Mouse (Mus musculus): ENCODE data around the gene Snapin. TPM values are rescaled to one million over a fixed set of nuclear protein-coding genes. Genes with fewer than 3 reads are reported as not detected.

Snapin gene
- total and polyA plus RNA-seq, 2 experiments from 2014 or later: 49.7 to 102 TPM

- no peaks in the 10 kb centered on the region for H3K36me3 ChIP-seq (ENCODE audit: insufficient read depth, low read length)
- no peaks in the 10 kb centered on the region for H3K9me3 ChIP-seq (ENCODE audit: low read length)
- H3K4me3 ChIP-seq (ENCODE audit: low read length): peak within 1 kb of the TSS; percentile 26
- H3K27ac ChIP-seq: peak within 1 kb of the TSS; percentile 42; the same call in 1 of the 2 replicates
- ATAC-seq (peak; percentile 37; the same call in 1 of the 2 replicates), DNase-seq (ENCODE audit: low spot score) (peak; percentile 52)
- H3K4me2 ChIP-seq (ENCODE audit: low read depth, low read length): peak within 1 kb of the TSS; percentile 56
- H3K9ac ChIP-seq (replicated peaks; ENCODE audit: low read length): 0 out of 2 replicates have a peak within 1 kb of the TSS, but pooled peaks have one; percentile 22
- 8% methylated on average over 24 of the region's 25 CpGs for WGBS
- TF ChIP-seq CTCF (IDR thresholded peaks at IDR 0.05; ENCODE audit: low read depth): peak; percentile 50; the same call in 1 of the 2 replicates
- H3K4me1 ChIP-seq (ENCODE audit: insufficient read depth, low read length): peaks cover 7% of the 10 kb centered on the region; the same call in 1 of the 2 replicates
- H3K27me3 ChIP-seq (ENCODE audit: insufficient read depth, low read length): peaks cover 4% of the 10 kb centered on the region
Observed at GRCm38 (mm10) chr3:90513796-90514590, 23.2 kb upstream of the Snapin start, which contains the start of the genes S100a1 and S100a13. Gene S100a1, minus strand, starts transcription at chr3:90514392. Gene S100a13, plus strand, starts transcription at chr3:90514435.

- Histone ChIP-seq H3K9ac (replicated peaks; ENCODE audit: low read length) (no peak overlapping the region), H3K27ac (no peak overlapping the region), H3K4me1 (ENCODE audit: insufficient read depth, low read length) (peaks cover 7% of the 10 kb centered on the region; the same call in 1 of the 2 replicates), H3K4me3 (ENCODE audit: low read length) (no peak overlapping the region), H3K9me3 (ENCODE audit: low read length) (no peaks in the 10 kb centered on the region), H3K36me3 (ENCODE audit: insufficient read depth, low read length) (no peaks in the 10 kb centered on the region), H3K27me3 (ENCODE audit: insufficient read depth, low read length) (peaks cover 4% of the 10 kb centered on the region), H3K4me2 (ENCODE audit: low read depth, low read length) (peak overlapping the region; percentile 56; the same call in 1 of the 2 replicates)
- no peak for TF ChIP-seq CTCF (IDR thresholded peaks at IDR 0.05; ENCODE audit: low read depth)
- 81% methylated on average over 9 of the region's 9 CpGs for WGBS
- DNase-seq (ENCODE audit: low spot score) (no peak), ATAC-seq (no peak)
Observed at GRCm38 (mm10) chr3:90512948-90513642, 22.3 kb upstream of the Snapin start.

GRCm38 (mm10) chr3:90512276-90512675 is 21.4 kb upstream of the Snapin start:
- H3K27ac ChIP-seq: no peak overlapping the region
- no peak overlapping the region for H3K4me3 ChIP-seq (ENCODE audit: low read length)
- peaks cover 13% of the 10 kb centered on the region; the same call in 1 of the 2 replicates for H3K4me1 ChIP-seq (ENCODE audit: insufficient read depth, low read length)
- no peaks in the 10 kb centered on the region for H3K9me3 ChIP-seq (ENCODE audit: low read length)
- TF ChIP-seq CTCF (IDR thresholded peaks at IDR 0.05; ENCODE audit: low read depth): no peak
- H3K27me3 ChIP-seq (ENCODE audit: insufficient read depth, low read length): peaks cover 4% of the 10 kb centered on the region
- no peak overlapping the region for H3K4me2 ChIP-seq (ENCODE audit: low read depth, low read length)
- H3K36me3 ChIP-seq (ENCODE audit: insufficient read depth, low read length): no peaks in the 10 kb centered on the region
- H3K9ac ChIP-seq (replicated peaks; ENCODE audit: low read length): no peak overlapping the region
- DNase-seq (ENCODE audit: low spot score) (no peak), ATAC-seq (no peak)
- WGBS: 90% methylated on average over 5 of the region's 5 CpGs

GRCm38 (mm10) chr3:90509747-90510123 is 18.9 kb upstream of the Snapin start:
- 26% methylated on average over 2 of the region's 2 CpGs for WGBS

GRCm38 (mm10) chr3:90508950-90509746 is 18.3 kb upstream of the Snapin start, which contains the start of gene Chtop:
Gene Chtop, minus strand, starts transcription at chr3:90509498.
- H3K36me3 ChIP-seq (ENCODE audit: insufficient read depth, low read length): peaks cover 16% of the 10 kb centered on the region
- peak within 1 kb of the TSS; percentile 96 for H3K9ac ChIP-seq (replicated peaks; ENCODE audit: low read length)
- under 1% methylated on average over 66 of the region's 66 CpGs for WGBS
- H3K27me3 ChIP-seq (ENCODE audit: insufficient read depth, low read length): no peaks in the 10 kb centered on the region; the same call in 1 of the 2 replicates
- TF ChIP-seq CTCF (IDR thresholded peaks at IDR 0.05; ENCODE audit: low read depth): 0 out of 2 replicates have a peak, but pooled peaks have one; percentile 2
- ATAC-seq: peak; percentile 95
- peak within 1 kb of the TSS; percentile 99 for H3K4me3 ChIP-seq (ENCODE audit: low read length)
- H3K4me1 ChIP-seq (ENCODE audit: insufficient read depth, low read length): peaks cover 9% of the 10 kb centered on the region; the same call in 1 of the 2 replicates
- DNase-seq (ENCODE audit: low spot score): peak; percentile 100
- no peaks in the 10 kb centered on the region for H3K9me3 ChIP-seq (ENCODE audit: low read length)
- peak within 1 kb of the TSS; percentile 99 for H3K27ac ChIP-seq
- H3K4me2 ChIP-seq (ENCODE audit: low read depth, low read length): peak within 1 kb of the TSS; percentile 62

More at GRCm38 (mm10) chr3:90509747-90510123, 18.9 kb upstream of the Snapin start:
- H3K4me1 ChIP-seq (ENCODE audit: insufficient read depth, low read length): peaks cover 9% of the 10 kb centered on the region; the same call in 1 of the 2 replicates
- ATAC-seq (peak; percentile 25; the same call in 1 of the 2 replicates), DNase-seq (ENCODE audit: low spot score) (no peak)
- H3K9me3 ChIP-seq (ENCODE audit: low read length): no peaks in the 10 kb centered on the region
- H3K4me3 ChIP-seq (ENCODE audit: low read length): peak overlapping the region; percentile 99
- H3K36me3 ChIP-seq (ENCODE audit: insufficient read depth, low read length): peaks cover 16% of the 10 kb centered on the region
- H3K4me2 ChIP-seq (ENCODE audit: low read depth, low read length): peak overlapping the region; percentile 54
- TF ChIP-seq CTCF (IDR thresholded peaks at IDR 0.05; ENCODE audit: low read depth): no peak
- peak overlapping the region; percentile 99; the same call in 1 of the 2 replicates for H3K27ac ChIP-seq
- peak overlapping the region; percentile 96; the same call in 1 of the 2 replicates for H3K9ac ChIP-seq (replicated peaks; ENCODE audit: low read length)
- H3K27me3 ChIP-seq (ENCODE audit: insufficient read depth, low read length): no peaks in the 10 kb centered on the region; the same call in 1 of the 2 replicates

Measured in hindbrain, postnatal 0 days (tissue).